Mouse (Mus musculus) splenic B cell, adult 2 months (primary cell): ENCODE data around the gene Nrn1.

ENCODE experiments used
- DNase-seq: peaks from one replicate; pipeline ENCODE4 v3.0.0-alpha.2; 2011; ENCODE audit warnings: low read depth, low spot score
- H3K27me3 ChIP-seq: 2 replicates; pipeline ENCODE4 v1.6.1; 2012; ENCODE audit warnings: mild to moderate bottlenecking, low read length, moderate library complexity, mixed read lengths; ENCODE audit not compliant: control insufficient read depth, poor library complexity, insufficient read depth, severe bottlenecking
- H3K36me3 ChIP-seq: 2 replicates; pipeline ENCODE4 v1.6.1; 2012; ENCODE audit warnings: mild to moderate bottlenecking, low read length, moderate library complexity, mixed read lengths; ENCODE audit not compliant: control insufficient read depth, poor library complexity, insufficient read depth, severe bottlenecking

The Nrn1 gene

GRCm38 (mm10) chr13:36734731-36735571, at the start of gene Nrn1:
Gene Nrn1, minus strand, starts transcription at chr13:36735131.
- Histone ChIP-seq H3K36me3 (no peaks in the 10 kb centered on the region), H3K27me3 (peaks cover 2% of the 10 kb centered on the region; the same call in 1 of the 2 replicates)
- DNase-seq, result no peak

- Histone ChIP-seq H3K36me3 (no peaks in the 10 kb centered on the region), H3K27me3 (no peaks in the 10 kb centered on the region)
- DNase-seq, result no peak
Observed at GRCm38 (mm10) chr13:36779626-36780025, 44.7 kb upstream of the Nrn1 start.

GRCm38 (mm10) chr13:36766801-36767200, 31.9 kb upstream of the Nrn1 start:
- DNase-seq, result no peak
- H3K36me3 ChIP-seq, result no peaks in the 10 kb centered on the region
- H3K27me3 ChIP-seq, result no peaks in the 10 kb centered on the region

GRCm38 (mm10) chr13:36751861-36752260, 16.9 kb upstream of the Nrn1 start:
- H3K27me3 ChIP-seq, result no peaks in the 10 kb centered on the region
- DNase-seq, result no peak

GRCm38 (mm10) chr13:36750056-36750455, 15.1 kb upstream of the Nrn1 start:
- Histone ChIP-seq H3K27me3 (no peaks in the 10 kb centered on the region), H3K36me3 (no peaks in the 10 kb centered on the region)
- DNase-seq, result no peak

More at GRCm38 (mm10) chr13:36751861-36752260, 16.9 kb upstream of the Nrn1 start:
- no peaks in the 10 kb centered on the region for H3K36me3 ChIP-seq

- H3K36me3 ChIP-seq, result no peaks in the 10 kb centered on the region
- H3K27me3 ChIP-seq, result no peaks in the 10 kb centered on the region
Observed at GRCm38 (mm10) chr13:36736619-36736996, 1.7 kb upstream of the Nrn1 start.

GRCm38 (mm10) chr13:36735901-36736618, 1.1 kb upstream of the Nrn1 start:
- DNase-seq, result no peak
- Histone ChIP-seq H3K36me3 (no peaks in the 10 kb centered on the region), H3K27me3 (no peaks in the 10 kb centered on the region; the same call in 1 of the 2 replicates)

More at GRCm38 (mm10) chr13:36736619-36736996, 1.7 kb upstream of the Nrn1 start:
- DNase-seq, result no peak

- Histone ChIP-seq H3K27me3 (peaks cover 2% of the 10 kb centered on the region), H3K36me3 (no peaks in the 10 kb centered on the region)
- DNase-seq, result no peak
Observed at GRCm38 (mm10) chr13:36733989-36734690, 791 bp downstream of the Nrn1 start.

GRCm38 (mm10) chr13:36733566-36733965, 1.4 kb downstream of the Nrn1 start:
- no peak for DNase-seq
- no peaks in the 10 kb centered on the region for H3K36me3 ChIP-seq
- H3K27me3 ChIP-seq, result peaks cover 2% of the 10 kb centered on the region

- H3K27me3 ChIP-seq, result peaks cover 2% of the 10 kb centered on the region
- DNase-seq, result no peak
- no peaks in the 10 kb centered on the region for H3K36me3 ChIP-seq
Observed at GRCm38 (mm10) chr13:36732891-36733490, 1.9 kb downstream of the Nrn1 start.

- Histone ChIP-seq H3K36me3 (no peaks in the 10 kb centered on the region), H3K27me3 (peaks cover 2% of the 10 kb centered on the region)
- DNase-seq, result no peak
Observed at GRCm38 (mm10) chr13:36731931-36732461, 2.9 kb downstream of the Nrn1 start.

- no peak for DNase-seq
- Histone ChIP-seq H3K36me3 (no peaks in the 10 kb centered on the region), H3K27me3 (peaks cover 2% of the 10 kb centered on the region)
Observed at GRCm38 (mm10) chr13:36731016-36731930, 3.7 kb downstream of the Nrn1 start.

GRCm38 (mm10) chr13:36730341-36730761, 4.6 kb downstream of the Nrn1 start:
- H3K27me3 ChIP-seq, result peaks cover 2% of the 10 kb centered on the region
- no peaks in the 10 kb centered on the region for H3K36me3 ChIP-seq
- DNase-seq, result no peak
